Mouse (Mus musculus) gastrocnemius, adult 2 months (tissue): ENCODE data around the gene Xdh. TPM values are rescaled to one million over a fixed set of nuclear protein-coding genes. Genes with fewer than 3 reads are reported as not detected.
A peak's percentile ranks its signal among the peaks of the same experiment; 100 is the strongest.

Experiments
- DNase-seq: peaks from one replicate; pipeline ENCODE4 v3.0.0; 2022
- H3K27ac ChIP-seq: fragments of 200-600 bp; 2 replicates; pipeline ENCODE4 v1.8.1; 2022; ENCODE audit warnings: mild to moderate bottlenecking
- H3K4me3 ChIP-seq: fragments of 200-600 bp; 2 replicates; pipeline ENCODE4 v1.8.1; 2022; ENCODE audit warnings: mild to moderate bottlenecking, moderate library complexity
- CTCF ChIP-seq: fragments of 200-600 bp; IDR thresholded peaks from 2 replicates; pipeline ENCODE4 v1.8.1; 2022; ENCODE audit warnings: antibody characterized with exemption, mild to moderate bottlenecking, moderate library complexity
- intact Hi-C: fragments of 180-260 bp; cut with DNase I; formaldehyde crosslinking; loops from one replicate; pipeline ENCODE4 v1.15.1; 2025
- total RNA-seq, 2 experiments: library from RNA; stranded (reverse); gene quantifications; 2 replicates each; pipeline ENCODE4 v1.2.3; 2021

Xdh gene
- total RNA-seq, 2 experiments from 2014 or later: 54.9 to 72.1 TPM

DNA sequence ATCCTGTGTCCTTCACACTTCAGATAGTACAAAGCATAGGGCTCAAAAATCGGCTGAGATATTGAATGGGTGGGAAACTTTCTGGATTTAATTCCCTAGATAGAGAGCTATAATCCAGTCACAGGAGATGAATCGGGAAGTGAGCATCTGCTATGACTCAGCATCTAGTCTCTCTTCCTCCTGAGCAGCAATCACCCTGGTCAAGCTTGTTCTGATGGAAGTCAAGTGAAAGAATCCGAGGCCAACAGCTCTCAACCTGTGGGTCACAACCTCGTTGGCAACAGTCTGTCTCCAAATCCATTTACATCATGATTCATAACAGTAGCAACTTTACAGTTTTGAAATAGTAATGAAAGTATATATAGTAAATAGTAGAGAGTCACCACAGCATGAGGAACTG lies 14.8 kb downstream of the Xdh start:
- intact Hi-C loops: no loop called here
- no peak for TF ChIP-seq CTCF
- no peak for DNase-seq
- Histone ChIP-seq H3K27ac (no peak overlapping the region), H3K4me3 (no peak overlapping the region)

DNA sequence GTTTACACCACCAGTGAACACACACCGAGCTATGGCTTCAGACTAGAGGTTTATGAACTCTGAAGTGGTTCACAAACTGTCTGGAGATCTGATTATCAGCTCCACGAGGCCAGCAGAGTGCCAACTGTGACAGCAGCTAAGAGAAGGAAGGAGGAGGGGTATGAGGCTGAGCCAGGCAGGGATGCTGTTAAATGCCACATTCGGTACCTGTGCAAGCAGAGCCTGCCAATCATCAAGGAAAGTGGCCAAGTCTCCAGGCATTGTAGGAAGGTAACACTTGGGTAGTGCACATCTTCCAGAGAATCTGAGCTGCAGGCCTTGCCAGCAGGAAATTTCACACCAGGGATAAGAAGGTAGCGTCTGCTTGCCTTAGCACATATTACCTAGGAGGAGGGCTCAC lies 15.7 kb downstream of the Xdh start:
- no peak overlapping the region for H3K27ac ChIP-seq
- no peak for TF ChIP-seq CTCF
- H3K4me3 ChIP-seq: no peak overlapping the region
- DNase-seq: no peak
- intact Hi-C loops: no loop called here

DNA sequence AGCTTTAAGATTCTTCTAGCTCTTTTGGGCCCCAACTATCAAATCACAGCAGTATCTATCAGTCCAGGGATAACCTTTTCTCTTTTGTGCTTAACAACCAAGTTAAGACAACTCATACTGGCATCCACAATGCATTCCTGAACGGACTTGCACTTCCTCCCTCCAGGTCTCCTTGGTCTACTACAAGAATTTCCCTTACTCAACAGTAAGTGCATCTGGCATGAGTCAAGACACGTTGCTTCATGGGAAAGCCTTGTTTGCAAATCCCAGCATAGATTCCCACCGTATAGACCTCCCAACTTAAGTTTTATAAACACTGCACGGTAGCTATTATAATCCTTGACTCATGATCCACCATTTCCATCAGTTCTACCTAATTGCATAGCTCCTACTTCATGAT lies 16.4 kb downstream of the Xdh start:
- H3K27ac ChIP-seq: no peak overlapping the region
- H3K4me3 ChIP-seq: no peak overlapping the region
- TF ChIP-seq CTCF: no peak
- DNase-seq: no peak
- intact Hi-C loops: no loop called here

DNA sequence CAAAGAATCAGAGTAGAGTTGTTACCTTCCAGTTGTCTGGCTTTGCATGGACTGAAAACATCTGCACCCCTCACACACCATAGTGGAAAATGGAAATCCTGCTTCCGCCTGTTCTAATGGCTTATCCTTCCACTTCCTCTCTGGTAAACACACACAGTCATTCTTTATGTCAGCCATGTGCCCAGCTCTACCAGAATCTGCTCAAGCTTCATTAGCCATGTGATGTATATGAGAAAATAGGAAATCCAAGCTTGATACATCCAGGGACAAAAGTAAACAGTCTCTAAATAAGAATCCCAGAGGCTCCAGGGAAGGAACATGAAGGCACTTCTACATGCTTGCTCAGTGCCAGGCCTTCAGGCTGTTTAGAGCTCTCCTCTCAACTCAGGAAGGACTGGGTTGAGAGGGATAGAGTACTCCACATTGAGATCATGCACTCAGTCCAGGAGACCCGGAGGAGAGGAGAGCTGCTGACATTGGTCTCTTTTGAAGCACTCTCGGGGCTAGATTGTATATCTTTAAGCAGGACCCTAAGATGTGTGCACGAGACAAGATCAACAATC lies 17.4 kb downstream of the Xdh start:
- no peak overlapping the region for H3K4me3 ChIP-seq
- TF ChIP-seq CTCF: no peak
- H3K27ac ChIP-seq: no peak overlapping the region
- intact Hi-C loops: no loop called here
- no peak for DNase-seq

DNA sequence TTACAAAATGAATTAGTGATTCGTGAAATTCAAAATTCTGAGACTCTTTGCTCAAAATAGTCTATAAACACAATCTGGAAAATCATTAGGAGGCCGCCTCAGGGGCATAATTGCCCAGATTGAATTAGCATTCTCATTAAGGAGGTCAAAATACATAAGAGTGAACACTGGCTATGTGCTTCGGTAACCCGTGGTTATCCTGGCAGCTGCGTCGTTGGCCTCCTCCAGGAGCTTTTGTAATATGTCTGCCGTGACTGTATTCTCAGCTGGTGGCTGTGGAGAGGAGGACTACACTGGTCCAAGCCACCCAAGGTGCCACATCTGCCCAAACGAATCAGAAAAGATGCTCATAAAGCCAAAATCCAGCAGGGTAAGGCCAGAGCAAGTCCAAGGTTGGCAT lies 30.5 kb downstream of the Xdh start:
- Histone ChIP-seq H3K27ac (no peak overlapping the region), H3K4me3 (no peak overlapping the region)
- DNase-seq: no peak
- TF ChIP-seq CTCF: no peak
- intact Hi-C loops: no loop called here

DNA sequence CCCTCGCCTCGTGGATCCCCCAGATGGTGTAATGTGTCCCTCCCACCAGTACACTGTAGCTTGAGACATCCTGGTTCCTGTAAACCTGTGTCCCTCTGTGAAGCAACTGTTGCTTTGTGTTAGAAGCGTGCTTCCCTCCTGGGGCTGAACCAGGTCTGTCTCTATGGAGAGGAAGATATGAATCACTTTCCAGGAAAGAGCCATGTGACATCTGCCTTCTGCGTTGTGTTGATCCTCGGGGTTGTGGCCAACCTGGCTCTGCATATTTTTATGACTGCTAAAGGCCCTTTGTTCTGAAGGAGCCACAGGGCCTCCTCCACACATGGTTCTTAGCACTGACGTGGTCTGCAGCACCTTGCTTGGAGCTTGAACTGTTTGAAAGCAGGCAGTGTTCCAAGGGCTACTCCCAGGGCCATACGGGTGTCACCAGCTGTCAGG lies 31.0 kb downstream of the Xdh start:
- intact Hi-C loops: no loop called here
- no peak for DNase-seq
- H3K27ac ChIP-seq: no peak overlapping the region

DNA sequence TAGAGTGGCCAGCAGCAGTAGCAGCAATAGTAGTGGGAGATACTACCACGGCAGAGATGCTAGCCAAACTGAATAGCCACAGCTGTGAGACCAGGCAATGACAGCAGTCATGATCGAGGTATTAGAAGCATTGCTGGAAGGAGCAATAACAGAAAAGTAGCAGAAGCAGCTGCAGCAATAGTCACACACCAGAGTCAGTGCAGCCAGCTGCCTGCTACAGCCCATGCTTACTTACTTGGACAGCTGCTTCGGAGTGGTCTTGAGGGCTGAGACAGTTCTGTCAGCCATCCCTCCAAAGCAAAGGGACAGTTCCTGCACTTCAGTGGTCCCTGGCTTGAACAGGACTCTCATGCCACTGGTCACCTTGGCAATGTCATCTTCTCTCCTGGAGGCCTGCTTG lies 31.9 kb downstream of the Xdh start:
- no peak for DNase-seq
- no peak overlapping the region for H3K4me3 ChIP-seq
- no peak overlapping the region for H3K27ac ChIP-seq
- intact Hi-C loops: no loop called here
- no peak for TF ChIP-seq CTCF

More for the DNA sequence above, 31.0 kb downstream of the Xdh start:
- no peak overlapping the region for H3K4me3 ChIP-seq
- no peak for TF ChIP-seq CTCF

DNA sequence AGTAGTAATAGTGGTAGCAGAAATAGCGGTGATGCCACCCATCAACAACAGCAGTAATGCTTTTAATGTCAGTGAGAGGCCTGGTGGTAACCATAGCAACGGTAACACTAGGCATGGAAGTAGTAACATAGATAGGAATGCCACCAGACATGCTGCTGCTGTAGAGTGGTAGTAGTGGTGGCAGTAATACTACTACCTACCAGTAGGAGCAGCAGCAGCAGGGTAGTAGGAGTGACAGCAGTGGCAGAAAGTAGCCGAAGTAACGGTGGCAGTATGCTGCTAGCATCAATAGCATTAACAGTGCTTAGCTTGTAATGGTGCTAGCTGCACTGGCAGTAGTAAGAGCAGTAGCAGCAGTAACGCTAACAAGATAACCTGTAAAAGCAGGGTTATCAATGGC lies 32.3 kb downstream of the Xdh start:
- Histone ChIP-seq H3K4me3 (no peak overlapping the region), H3K27ac (no peak overlapping the region)
- DNase-seq: no peak
- intact Hi-C loops: no loop called here
- peak; percentile 8; the same call in 1 of the 2 replicates for TF ChIP-seq CTCF

DNA sequence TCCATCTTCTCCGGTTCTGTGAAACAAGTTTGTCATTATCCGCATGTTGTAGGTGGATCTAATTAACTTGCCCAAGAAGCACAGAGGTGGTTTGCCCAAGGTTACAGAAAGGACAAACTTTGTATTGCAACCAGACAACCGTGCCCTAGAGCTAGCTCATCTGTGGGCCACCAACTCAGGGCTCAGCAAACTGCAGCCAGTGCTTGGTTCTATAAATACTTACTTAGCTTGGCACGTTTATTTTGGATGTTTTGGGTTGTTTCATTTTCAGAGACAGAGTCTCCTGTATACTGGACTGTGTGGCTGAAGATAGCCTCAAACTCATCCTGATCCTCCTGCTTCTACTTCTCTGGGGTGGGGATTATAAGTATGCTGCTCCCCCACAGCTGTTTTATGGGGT lies 35.3 kb downstream of the Xdh start:
- intact Hi-C loops: no loop called here
- no peak for DNase-seq
- Histone ChIP-seq H3K4me3 (no peak overlapping the region), H3K27ac (no peak overlapping the region)
- no peak for TF ChIP-seq CTCF

DNA sequence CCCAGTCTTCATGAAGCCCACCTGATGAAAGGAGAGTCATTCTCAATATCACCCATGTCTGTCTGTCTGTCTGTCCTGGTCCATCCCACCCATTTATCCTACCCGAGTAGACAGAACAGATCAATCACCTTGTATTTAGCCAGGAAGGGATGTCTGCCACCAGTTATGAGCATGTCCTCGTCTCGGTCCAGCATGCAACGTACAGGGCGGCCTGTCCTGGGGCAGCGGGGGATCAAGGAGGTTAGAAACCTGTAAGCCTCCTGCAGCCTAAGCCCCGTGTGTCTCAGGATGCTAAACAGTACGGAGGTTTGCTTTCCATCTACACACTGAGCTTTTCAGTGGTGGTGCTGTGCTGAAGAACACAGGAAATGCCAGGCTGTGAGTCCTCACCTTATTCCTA lies 43.9 kb downstream of the Xdh start:
- H3K27ac ChIP-seq: no peak overlapping the region
- TF ChIP-seq CTCF: no peak
- H3K4me3 ChIP-seq: no peak overlapping the region
- intact Hi-C loops: no loop called here
- no peak for DNase-seq

DNA sequence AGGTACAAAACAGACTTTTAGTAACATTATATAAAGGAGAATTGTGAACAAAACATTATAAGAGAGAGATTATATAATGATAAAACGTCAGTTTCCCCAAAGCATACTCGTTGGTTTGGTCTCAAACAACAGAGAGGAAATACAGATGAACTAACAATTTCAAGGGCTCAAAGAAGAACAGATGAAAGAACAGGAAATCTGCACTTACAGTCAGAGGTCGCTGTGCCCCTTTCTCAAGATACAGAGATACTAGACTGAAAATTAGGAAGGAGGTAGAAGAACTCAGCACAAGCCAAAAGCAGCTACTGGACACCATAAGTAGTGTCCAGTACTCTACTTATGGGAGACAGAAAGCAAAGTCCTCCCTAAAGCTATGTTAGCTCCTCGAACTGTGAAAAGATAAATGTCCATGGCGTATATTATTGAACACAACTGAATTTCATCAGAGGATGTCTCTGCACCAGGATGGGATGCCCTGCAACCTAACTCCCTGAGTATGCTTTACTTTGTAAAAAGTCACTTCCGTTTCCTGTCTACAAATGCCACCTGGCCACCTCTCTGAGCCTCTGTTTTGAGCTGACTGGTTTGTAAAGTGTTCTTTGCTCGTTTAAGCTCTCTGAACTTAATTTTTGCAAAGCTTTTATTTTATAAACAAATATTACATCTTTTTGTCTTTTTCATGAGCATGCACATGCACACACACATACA lies 44.8 kb downstream of the Xdh start:
- DNase-seq: no peak
- Histone ChIP-seq H3K4me3 (no peak overlapping the region), H3K27ac (no peak overlapping the region)
- TF ChIP-seq CTCF: no peak
- intact Hi-C loops: no loop called here

DNA sequence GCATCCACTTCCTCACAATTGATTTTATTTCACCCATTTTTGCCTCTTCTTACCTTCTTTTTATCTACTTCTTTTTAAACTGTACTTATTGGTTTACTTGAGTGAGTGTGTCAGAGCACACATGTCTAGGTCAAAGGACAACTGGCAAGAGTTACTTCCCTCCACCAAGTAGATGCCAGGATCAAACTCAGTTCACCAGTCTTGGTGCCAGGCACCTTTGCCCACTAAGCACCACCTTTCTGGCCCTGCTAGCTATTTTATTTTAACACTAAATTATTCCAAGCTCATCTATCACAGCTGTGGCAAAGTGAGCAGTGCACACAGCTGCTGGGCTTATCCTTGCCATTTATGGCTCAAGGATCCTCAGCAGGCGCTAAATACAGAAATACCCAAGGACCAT lies 46.9 kb downstream of the Xdh start:
- intact Hi-C loops: no loop called here
- no peak overlapping the region for H3K27ac ChIP-seq
- H3K4me3 ChIP-seq: no peak overlapping the region
- no peak for DNase-seq
- no peak for TF ChIP-seq CTCF

DNA sequence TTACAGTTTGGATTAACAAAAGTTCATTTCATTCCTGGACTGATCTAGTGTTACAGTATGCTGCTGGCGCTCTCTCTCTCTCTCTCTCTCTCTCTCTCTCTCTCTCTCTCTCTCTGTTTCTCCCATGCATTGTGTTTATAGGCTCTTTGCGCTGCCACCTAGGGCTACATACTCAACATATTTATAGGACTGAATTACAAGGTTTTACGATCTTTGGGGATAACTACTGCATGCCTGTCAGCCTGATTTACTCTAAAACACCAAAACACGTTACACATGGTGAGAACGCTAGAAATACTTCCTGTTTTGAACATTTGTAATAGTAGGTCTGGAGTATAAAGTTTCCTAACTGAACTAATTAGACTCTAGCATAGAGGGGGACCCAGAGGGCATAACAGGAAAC lies 47.8 kb downstream of the Xdh start:
- intact Hi-C loops: no loop called here
- no peak overlapping the region for H3K27ac ChIP-seq

DNA sequence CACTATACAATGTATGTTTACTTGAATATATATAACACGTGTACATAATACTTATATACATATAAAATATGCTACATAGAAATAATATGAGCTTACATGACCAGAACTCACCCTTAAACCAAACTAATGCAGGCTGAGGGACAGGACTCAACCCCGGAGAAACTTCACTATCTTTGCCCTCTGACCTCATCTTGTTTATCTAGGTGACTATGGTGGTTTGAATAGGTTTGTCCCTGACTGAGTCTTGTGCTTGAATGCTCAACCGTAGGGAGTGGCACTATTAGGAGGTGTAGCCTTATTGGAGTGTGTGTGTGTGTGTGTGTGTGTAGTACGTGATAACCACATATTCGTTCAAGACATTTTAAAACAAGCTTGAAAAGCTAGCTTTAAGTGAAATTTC lies 55.6 kb downstream of the Xdh start:
- Histone ChIP-seq H3K27ac (no peak overlapping the region), H3K4me3 (no peak overlapping the region)
- no peak for TF ChIP-seq CTCF
- intact Hi-C loops: no loop called here
- no peak for DNase-seq

More for the DNA sequence above, 47.8 kb downstream of the Xdh start:
- H3K4me3 ChIP-seq: no peak overlapping the region
- no peak for DNase-seq
- no peak for TF ChIP-seq CTCF
